Mouse (Mus musculus): ENCODE measurements around the gene Acp7.
"Not testable (repeated sequence)": the region's sequence is repeated elsewhere in the genome, so short reads cannot be mapped to it uniquely, and the experiment has no call there.

Gene Acp7

DNA sequence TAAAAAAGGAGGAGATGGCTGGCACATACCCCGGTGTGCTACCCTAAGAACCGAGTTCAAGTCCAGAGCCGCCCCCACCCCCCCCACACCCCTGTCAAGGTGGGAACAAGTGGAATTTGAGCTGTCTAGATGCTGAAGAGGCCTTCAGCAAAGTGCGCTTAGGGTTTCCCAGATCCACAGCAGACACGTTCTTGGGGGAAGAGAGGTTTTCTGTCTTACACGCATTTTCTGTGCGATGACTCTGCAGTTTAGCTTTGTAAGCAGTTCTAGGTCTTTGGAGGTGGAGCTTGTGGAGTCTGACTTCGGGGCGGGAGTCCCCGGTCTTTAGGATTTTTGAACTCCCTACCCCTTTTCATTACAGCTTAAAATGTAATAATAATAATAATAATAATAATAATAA lies at the start of gene Acp7:
Acp7 (minus strand) TSS at position 260 of the 400 bp plus-strand sequence.
- DNase-seq (ENCODE audit: low spot score in 2 of 2): no peak

DNA sequence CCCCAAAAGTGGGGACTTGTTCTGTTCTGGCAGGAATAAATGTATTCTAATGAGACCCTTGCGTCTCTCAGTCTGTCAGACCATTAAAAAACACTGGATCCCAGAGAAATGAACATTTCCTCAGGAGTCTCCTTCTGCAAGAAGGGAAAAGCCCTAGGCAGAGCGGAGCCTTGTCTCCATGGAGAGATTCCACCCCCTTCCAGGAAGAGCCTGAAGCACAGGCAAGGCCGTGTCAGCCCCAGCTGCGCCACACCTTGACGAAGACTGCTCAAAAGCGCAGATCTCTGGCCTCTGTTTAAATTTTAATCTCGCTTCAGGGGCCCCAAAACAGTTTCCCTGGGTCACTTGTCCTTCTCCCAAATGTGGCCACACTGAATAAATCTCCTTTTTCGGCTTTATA lies 46.5 kb upstream of the Acp7 start:
- no peak for DNase-seq (ENCODE audit: low spot score in 2 of 2)

DNA sequence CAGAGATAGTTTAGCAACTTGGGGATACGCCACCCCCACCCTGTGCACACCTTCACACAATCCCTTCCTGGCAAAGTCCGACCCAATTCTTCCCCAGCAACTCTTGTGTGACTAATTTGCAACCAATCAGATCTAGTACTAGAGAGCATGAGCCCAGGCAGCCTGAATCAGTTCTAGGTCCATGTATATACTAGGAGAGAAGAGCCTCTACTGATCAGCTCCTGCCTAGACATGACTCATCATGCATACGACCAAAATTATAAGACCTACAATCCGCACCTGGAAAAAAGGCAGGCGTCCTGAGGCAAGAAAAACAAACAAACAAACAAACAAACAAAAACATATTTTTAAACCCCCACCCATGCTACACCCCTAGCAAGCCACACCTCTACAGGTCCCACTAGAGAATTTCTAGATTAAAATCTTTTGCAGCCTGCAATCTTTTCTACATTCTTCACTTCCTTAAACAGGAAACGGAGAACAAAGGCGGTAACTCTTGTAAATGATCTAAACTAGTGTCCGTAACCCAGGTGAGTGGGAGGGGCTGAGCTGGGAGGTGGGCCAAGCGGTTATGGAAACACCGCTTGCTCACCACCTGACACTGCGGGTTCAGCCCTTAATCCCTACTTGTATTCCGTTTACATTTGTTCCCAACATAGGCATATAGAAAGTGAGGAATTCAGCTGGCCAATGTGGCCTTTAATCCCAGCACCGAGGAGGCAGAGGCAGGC lies 45.8 kb upstream of the Acp7 start:
- no peak for DNase-seq (ENCODE audit: low spot score in 2 of 2)

DNA sequence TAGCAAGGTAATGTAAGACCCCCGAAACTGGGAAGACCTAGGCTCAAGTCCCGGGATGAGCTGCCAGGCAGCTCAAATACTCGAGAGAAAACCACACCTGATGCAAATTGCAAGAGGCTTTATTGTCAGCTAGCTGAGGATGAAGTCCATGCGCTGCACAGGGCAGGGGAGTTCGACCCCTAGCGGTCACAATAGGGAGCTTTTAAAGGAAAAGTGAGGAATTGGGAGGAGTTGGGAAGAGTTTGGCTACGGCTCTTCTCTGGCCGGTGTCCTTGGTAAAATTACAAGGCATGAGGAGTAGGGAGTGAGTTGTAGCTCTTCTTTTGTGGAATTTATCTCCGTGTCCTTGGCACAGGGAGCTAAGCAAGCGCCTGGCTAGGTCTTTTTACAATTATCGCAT lies 44.6 kb upstream of the Acp7 start:
- DNase-seq (ENCODE audit: low spot score in 2 of 2): no peak

DNA sequence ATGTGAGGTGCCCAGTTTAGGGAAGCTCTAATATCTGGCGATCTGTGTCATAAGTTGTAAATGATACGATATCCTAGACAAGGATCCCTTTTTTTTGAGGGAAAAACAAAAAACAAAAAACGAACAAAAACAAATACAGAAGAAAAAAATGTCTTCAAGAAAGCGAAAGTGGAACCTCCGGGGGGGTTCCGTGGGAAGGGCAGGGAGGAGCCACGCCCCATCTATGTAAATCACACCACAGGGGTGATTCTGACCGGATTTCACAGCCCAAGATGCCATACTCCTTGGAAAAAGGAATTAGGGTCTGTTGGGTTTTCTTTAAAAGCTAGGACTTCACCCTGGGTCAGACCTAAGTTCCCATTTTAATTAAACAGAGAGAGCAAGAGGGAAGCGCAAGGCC lies 43.9 kb upstream of the Acp7 start:
- no peak for DNase-seq (ENCODE audit: low spot score in 2 of 2)

DNA sequence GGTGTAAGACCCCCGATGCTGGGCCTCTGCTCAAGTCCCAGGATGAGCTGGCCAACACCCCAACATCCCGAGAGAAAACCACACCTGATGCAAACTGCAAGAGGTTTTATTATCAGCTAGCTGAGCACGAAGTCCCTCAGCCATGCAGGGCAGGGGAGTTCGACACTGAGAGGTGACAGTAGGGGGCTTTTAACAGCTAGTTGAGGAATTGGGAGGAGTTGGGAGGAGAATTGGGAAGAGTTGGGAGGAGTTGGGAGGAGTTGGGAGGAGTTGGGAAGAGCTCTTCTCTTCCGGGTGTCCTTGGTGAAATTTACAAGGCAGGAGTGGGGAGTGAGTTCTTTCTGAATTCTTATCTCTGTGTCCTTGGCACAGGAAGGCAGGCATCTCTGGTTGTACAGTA lies 41.7 kb upstream of the Acp7 start:
- DNase-seq (ENCODE audit: low spot score in 2 of 2): not testable (repeated sequence)

DNA sequence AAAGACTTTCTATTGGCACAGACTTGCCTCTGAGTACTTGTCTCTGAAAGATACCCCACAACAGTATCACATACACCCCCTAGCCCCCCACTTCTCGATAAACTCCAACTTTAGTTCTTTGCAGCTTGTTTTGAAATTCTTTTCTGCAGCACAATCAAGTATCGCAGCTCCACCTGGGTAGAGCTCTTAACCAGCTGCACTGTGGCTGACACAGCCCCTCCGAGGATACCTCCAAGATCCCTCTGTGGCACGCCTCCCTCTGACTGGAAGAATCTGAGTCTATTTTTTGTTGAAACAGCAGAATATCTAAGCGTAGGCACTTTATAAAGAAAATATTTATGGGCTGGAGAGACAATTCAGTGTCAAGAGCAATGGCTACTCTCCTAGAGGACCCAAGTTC lies 41.1 kb upstream of the Acp7 start:
- no peak for DNase-seq (ENCODE audit: low spot score in 2 of 2)

DNA sequence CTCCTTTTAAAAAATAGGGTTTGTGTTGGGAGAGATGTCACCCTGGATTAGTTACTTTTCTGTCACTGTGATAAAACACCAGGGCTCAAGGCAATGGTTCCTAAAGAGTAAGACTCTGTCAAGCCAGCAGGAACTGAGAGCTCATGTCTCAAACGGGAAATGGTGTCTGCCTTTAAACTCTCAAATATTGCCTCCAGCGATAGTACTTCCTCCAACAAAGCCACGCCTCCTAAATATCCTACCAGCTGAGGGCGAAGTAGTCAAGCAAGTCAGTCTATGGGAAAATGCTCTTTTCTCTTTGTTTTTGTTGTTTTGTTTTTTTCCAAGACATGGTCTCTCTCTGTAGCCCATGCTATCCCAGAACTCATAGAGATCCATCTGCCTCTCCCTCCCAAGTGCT lies 40.0 kb upstream of the Acp7 start:
- DNase-seq (ENCODE audit: low spot score in 2 of 2): no peak

DNA sequence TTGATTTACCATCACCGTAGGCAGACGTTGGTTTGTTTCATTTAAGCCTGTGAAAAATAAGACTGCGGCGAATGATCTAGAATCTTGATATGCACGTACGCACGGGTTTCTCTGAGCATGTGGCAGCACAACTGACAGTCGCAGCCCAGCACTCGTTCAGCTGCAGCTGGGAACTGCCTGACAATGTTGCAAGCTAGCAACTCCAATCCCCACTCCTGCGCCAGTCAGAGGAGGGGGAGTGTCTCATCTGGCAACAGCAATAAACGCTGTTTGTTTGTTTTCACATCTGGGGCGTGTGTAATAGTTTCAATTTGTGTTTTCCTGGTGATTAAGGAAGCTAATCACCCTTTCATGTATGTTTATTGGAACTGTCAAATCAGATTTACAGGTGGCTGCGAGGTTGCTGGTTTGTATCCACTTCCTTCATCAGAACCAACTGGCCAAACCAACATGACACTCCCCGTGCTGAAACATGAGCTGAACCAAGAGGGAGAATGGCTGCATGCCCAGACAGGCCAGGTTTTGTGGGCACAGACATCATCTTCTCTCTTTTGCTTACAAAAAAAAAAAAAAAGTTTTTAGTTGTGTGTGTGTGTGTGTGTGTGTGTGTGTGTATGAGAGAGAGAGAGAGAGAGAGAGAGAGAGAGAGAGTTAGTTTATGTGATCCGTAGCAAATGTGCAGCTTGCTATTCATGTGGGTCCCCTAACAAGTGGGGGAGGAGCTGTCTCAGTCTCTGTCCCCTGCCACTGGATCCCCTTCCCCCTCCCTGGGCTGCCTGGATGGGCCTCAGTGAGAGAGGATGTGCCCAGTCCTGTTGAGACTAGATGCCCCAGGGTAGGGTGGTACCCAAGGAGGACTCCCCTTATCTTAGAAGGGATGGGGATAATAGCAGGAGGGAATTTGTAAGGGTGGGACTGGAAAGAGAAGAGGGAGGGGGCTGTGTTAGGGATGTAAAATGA lies 34.8 kb upstream of the Acp7 start:
- peak in 1 of 2 experiments; percentile 7 for DNase-seq (ENCODE audit: low spot score in 2 of 2)

DNA sequence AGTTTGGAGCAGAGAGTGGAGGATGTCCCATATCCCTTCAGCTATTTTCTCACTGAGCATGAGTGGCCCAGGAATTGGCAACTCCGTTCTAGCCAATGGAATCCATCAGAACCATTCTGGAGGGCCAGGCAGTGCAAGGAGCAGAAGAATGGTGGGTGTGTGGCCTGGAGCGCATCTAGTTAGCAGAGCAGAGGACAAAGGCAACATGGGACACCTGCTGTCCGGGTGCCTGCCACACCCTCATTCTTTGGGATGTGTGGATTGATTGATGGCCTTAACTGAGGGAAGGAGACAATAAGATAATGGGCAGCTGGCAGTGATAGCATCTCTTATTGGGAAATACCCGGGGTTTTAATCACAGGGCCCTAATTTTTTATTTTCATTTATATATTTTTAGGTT lies 25.3 kb upstream of the Acp7 start:
- no peak for DNase-seq (ENCODE audit: low spot score in 2 of 2)

DNA sequence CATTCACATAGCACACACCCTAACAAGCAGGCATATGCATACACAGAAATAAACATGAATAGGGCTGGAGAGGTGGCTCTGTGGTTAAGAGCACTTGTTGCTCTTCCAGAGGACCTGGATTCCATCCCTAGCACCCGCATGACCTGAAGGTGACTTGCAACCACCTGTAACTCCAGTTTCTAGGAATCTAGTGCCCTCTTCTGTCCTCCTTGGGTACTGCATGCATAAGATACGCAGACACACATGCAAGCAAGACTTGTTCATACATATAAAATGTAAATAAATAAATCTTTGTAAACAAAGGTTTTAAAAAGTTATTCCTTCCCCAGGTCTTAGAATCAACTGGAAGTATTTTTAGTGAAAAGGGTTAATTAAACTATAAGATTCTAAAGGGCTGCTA lies 20.0 kb upstream of the Acp7 start:
- DNase-seq (ENCODE audit: low spot score in 2 of 2): no peak

DNA sequence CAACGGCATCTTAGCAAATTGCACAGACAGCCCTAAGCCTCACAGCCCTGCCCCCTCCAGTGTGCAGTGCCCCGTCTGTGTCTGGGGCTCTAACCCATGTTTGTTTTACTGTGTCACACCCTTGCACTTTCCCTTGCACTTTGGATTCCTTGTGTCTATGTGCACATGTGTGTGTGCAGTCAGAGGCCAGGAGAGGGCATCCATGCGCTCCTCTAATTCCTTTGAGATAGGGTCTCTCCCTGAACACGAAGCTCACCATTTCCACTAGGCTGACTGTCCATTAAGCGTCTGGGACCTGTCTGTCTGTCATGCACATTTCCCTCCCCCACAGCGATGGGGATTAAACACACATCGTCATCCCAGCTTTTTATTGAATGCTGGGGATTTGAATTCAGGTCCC lies 15.9 kb upstream of the Acp7 start:
- no peak for DNase-seq (ENCODE audit: low spot score in 2 of 2)

DNA sequence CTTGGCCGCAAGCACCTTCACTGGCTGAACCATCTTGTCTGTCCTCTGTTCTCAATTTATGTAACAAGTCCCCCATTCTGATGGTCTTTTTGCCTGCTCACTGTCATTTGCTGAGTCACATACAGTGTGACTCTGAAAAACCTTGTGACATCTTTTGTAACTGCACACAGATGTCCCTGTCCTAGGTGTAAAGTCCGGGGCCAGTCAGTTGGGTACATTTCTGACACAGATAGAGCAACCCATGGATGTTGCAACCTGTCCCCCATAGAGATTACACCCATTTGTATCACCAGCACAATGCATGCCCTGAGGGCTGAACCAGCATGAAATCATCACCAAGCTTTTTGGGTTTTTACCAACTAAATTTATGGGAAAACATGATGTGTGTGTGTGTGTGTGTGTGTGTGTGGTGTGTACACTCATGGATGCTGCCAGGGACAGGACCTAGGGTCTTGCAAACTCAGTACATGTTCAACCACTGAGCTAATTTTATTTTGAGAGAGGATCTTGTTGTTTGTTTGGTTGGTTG lies 14.9 kb upstream of the Acp7 start:
- DNase-seq (ENCODE audit: low spot score in 2 of 2): no peak

DNA sequence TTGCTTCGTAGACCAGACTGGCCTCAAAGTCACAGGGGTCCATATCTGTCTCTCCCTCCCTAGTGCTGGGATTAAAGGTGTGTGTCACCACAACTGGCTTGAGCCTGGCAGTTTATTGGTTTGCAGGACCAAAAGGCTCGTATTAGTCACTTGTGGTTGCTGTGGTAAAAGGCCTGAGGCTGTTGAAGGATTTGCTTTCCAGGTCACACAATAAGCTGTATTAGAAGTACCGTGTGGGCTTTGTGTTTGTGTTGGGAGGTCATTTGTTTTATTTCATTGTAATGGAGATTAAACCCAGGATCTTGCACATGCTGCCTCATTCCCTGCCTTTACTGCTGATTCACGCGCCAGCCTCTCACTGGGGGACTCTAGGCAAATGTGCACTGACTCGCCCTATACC lies 14.2 kb upstream of the Acp7 start:
- no peak for DNase-seq (ENCODE audit: low spot score in 2 of 2)

DNA sequence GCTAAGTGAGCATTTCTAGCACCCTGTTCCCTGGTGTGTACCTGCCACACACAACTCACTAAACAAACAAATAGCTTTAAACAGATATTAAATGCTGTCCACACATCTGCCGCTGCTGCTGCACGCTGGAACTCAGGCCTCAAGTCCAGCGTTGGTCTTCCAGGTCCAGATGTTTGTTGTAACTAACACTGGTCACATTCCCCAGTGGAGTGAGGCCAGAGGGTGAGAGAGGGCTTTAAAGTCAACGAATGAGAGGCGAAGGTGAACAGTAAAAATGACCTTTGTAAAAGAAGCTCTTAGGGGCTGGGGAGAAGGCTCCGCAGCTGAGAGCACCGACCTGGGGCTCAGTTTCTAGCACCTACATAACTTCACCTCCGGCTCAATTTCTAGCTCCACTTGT lies 10.4 kb upstream of the Acp7 start:
- DNase-seq (ENCODE audit: low spot score in 2 of 2): no peak

DNA sequence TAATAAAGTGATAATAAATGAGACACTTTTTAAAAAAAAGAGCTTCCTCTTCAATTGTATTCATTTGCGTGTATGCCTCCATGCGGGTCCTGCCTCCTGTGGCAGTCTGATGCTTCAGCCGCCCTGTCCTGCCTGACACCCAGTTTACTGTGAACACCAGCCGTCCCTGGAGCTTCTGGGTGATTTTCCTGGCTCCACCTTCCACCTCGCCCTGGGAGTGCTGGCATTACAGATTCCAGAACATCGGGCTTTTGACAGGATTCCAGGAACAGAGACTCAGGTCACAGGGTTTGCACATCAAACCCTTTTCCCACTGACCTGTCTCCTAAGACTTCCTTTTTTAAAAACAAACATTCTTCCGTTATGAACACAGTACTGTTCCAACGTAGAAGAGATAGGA lies 6.4 kb upstream of the Acp7 start:
- DNase-seq (ENCODE audit: low spot score in 2 of 2): no peak

DNA sequence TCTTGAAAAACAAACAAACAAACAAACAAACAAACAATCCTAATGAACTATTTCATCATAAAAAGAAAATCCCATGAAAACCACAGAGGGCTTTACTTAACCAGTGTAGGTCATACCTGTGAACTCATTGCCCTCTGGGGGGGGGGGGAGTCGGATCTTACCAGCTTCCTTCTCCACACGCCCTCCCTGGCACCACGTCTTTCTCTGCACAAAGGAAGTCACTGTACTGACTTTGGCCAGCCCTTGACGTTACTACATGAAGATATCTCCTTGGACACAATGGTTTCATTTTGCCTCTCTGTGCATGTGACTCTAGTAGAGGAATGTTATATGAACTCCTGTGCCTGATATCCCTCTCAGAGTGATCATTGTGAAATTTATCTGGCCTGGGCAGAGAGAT lies 3.0 kb upstream of the Acp7 start:
- DNase-seq (ENCODE audit: low spot score in 2 of 2): no peak

DNA sequence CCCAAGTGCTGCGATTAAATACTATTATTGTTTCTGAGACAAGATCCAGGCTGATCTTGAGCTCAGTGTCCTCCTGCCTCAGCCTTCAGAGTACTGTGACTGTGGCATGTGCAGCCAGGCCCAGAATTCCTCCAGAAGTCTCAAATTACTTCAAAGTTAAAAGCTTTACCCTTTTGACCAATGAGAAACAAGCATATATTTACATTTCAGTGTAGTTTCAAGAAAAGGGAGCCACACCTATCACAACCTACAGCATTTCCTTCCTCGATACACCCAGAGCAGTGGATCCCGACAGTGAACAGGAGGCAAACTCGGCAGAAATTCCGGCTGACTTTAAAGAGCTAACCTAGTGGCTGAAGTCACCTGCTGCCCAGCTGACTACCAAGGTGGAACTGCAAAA lies 6.3 kb downstream of the Acp7 start:
- DNase-seq (ENCODE audit: low spot score in 2 of 2): no peak

DNA sequence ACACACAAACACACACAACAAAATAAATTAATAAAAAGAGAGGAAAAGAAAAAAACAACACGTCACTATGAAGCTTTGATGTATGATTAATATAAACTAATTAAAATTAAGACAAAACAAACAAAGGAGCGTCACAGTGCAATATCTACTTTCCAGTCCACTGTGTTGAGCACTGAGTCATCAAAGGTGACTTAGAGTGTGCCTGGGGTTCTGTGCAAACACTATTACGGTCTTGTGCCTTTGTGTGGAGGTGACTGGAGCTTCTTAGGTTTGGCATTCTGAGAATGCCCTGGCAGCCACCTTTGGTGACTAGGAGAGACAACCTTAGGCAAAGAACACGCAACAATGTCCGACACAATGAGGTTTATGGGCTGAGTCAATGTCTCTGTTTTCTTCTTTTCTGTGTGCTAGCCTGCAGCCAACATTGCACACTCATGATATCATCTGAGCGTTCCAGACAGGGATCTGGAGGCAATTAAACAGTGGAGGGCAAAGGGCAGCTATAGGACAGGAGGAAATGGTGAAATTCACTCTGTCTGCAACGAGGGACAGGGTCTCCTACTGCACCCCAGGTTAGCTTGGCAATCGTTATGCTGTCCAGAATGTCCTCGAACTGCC lies 11.9 kb downstream of the Acp7 start:
- DNase-seq (ENCODE audit: low spot score in 2 of 2): no peak

DNA sequence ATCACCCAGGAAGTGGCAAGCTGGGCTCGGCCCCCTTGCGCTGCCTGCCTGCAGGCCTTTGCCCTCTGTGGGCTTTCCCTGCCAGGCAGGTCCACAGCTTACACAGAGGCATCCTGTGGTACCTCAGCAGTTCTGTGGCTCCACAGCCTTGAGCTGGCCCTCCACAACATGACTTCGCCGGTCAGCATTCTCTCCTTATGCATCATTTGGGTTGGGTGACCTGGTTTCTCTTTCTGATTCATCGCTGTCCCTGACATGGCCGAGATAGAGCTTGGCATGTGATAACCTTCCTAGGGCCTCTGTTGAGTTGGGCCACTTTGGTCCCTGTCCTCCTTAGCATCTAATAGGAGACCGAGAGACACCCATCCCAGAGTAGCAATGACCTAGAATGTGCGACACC lies 25.2 kb downstream of the Acp7 start:
- no peak for DNase-seq (ENCODE audit: low spot score in 2 of 2)

DNA sequence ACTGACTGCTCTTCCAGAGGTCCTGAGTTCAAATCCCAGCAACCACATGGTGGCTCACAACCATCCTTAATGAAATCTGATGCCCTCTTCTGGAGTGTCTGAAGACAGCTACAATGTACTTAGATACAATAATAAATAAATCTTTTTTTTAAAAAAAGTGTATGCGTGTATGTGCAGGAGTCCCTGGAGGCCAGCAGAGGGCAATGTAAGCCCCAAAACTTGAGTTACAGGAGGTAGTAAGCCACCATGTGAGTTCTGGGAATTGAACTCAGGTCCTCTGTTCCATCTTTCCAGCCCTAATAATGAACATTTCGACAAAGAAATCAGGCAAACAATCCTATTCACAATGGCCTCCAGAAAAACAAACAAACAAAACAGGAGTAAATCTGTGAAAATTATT lies 27.3 kb downstream of the Acp7 start:
- not testable (repeated sequence) for DNase-seq (ENCODE audit: low spot score in 2 of 2)

DNA sequence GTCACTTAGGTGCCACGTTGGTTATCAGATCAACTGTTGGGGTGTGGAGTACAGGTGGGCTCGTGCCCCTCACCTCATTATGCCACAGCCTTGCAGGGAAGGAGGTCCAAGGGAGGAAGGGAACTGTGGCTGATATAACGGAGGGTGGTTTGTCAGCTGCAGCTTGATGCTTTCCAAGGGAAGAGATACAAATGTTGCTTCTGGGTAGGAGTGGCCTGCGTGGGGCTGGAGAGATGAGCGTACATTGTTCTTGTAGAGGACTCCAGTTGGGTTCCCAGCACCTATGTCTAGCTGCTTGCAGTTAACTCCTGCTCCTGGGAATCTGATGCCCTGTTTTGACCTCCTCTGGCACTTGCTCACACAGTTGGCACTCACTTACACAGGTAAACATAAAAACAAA lies 28.0 kb downstream of the Acp7 start:
- no peak for DNase-seq (ENCODE audit: low spot score in 2 of 2)

Data from frontal cortex, postnatal 10 days (tissue).